Mouse (Mus musculus) kidney, adult 8-10 months (tissue): ENCODE results near the gene Arfgef2.

Experiments used
- DNase-seq, 2 experiments: peaks; one replicate each; pipeline ENCODE4 v3.0.0; 2022

Arfgef2 gene

GRCm38 (mm10) chr2:166909729-166910128 lies 104.3 kb downstream of the Arfgef2 start:
- DNase-seq: no peak

GRCm38 (mm10) chr2:166910536-166910935 lies 105.1 kb downstream of the Arfgef2 start:
- DNase-seq: no peak

- no peak for DNase-seq
Observed at GRCm38 (mm10) chr2:166923971-166924370, 118.6 kb downstream of the Arfgef2 start.

GRCm38 (mm10) chr2:166933943-166934342 lies 128.6 kb downstream of the Arfgef2 start:
- DNase-seq: no peak

DNA sequence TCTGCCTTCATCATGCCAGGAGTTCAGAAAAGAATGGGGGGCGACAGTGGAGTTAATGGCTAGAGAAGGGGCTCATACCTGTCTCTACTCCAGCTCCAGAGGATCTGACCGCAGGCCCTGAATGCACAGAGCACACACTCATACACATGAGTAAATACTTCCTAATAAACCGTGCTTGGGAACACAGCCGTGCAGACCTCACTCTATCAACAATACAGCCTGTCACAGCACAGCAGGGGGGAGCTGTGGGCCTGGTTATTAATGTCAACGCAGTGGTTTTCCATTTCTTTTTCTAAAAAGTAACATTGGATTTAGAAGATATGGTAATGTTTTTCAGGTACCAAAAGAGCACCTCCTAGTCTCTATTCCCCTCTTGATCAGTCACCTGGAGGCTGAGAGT lies 129.0 kb downstream of the Arfgef2 start:
- no peak for DNase-seq

GRCm38 (mm10) chr2:166935582-166935981 lies 130.2 kb downstream of the Arfgef2 start:
- DNase-seq: no peak

- no peak for DNase-seq
Observed at GRCm38 (mm10) chr2:166936166-166936565, 130.8 kb downstream of the Arfgef2 start.

DNA sequence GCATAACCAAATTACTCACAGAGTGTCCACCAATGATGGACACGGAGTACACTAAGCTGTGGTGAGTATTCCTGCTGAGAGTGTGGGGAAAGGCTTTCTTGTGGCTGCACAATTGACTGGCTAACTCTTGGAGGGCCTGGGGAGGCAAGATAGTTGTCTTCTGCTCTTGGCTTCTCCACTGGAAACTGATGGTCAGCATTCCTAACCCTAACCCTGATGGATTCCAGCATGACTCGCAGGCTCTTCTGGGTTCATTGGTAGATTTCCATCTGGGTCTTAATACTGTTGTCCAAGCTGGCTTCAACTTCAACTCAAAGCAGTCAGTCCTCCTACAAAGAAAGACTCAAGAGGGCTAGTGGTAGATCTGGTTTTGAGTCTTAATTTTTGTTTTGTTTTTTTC lies 137.8 kb downstream of the Arfgef2 start:
- no peak for DNase-seq

- DNase-seq: no peak
Observed at GRCm38 (mm10) chr2:166944346-166944745, 139.0 kb downstream of the Arfgef2 start.

GRCm38 (mm10) chr2:166945456-166945855 lies 140.1 kb downstream of the Arfgef2 start:
- DNase-seq: peak in 1 of 2 experiments; percentile 9
